Mouse (Mus musculus): ENCODE data around the gene Lrrc1. TPM values are rescaled to one million over a fixed set of nuclear protein-coding genes. Genes with fewer than 3 reads are reported as not detected.
A peak's percentile ranks its signal among the peaks of the same experiment; 100 is the strongest.

The Lrrc1 gene
- polyA plus RNA-seq, 1 experiment from 2014 or later, result 15.7 TPM

- H3K9me3 ChIP-seq, result no peaks in the 10 kb centered on the region
- 83% methylated on average over 8 of the region's 8 CpGs for WGBS
- H3K4me2 ChIP-seq, result no peak overlapping the region
- no peaks in the 10 kb centered on the region for H3K36me3 ChIP-seq
- H3K9ac ChIP-seq, result no peak overlapping the region
- H3K27me3 ChIP-seq, result no peaks in the 10 kb centered on the region
- no peak for ATAC-seq (ENCODE audit: insufficient number of reproducible peaks, insufficient read depth, low FRiP score, low TSS enrichment, low read depth)
- no peak overlapping the region for H3K27ac ChIP-seq
- no peak overlapping the region for H3K4me3 ChIP-seq
- peaks cover 6% of the 10 kb centered on the region; the same call in 1 of the 2 replicates for H3K4me1 ChIP-seq
Observed at GRCm38 (mm10) chr9:77388956-77389355, 155.7 kb downstream of the Lrrc1 start.

- H3K36me3 ChIP-seq, result no peaks in the 10 kb centered on the region
- WGBS, result 18% methylated on average over 1 of the region's 1 CpGs
- peaks cover 10% of the 10 kb centered on the region for H3K4me1 ChIP-seq
- H3K4me2 ChIP-seq, result no peak overlapping the region
- H3K4me3 ChIP-seq, result no peak overlapping the region
- ATAC-seq (ENCODE audit: insufficient number of reproducible peaks, insufficient read depth, low FRiP score, low TSS enrichment, low read depth), result no peak
- no peaks in the 10 kb centered on the region for H3K27me3 ChIP-seq
- H3K9ac ChIP-seq, result no peak overlapping the region
- no peaks in the 10 kb centered on the region for H3K9me3 ChIP-seq
- no peak overlapping the region for H3K27ac ChIP-seq
Observed at GRCm38 (mm10) chr9:77386751-77387150, 157.9 kb downstream of the Lrrc1 start.

- 75% methylated on average over 12 of the region's 12 CpGs for WGBS
- Histone ChIP-seq H3K4me1 (peaks cover 10% of the 10 kb centered on the region), H3K9me3 (no peaks in the 10 kb centered on the region), H3K4me2 (no peak overlapping the region), H3K36me3 (no peaks in the 10 kb centered on the region), H3K27me3 (no peaks in the 10 kb centered on the region), H3K27ac (no peak overlapping the region), H3K4me3 (no peak overlapping the region), H3K9ac (no peak overlapping the region)
- no peak for ATAC-seq (ENCODE audit: insufficient number of reproducible peaks, insufficient read depth, low FRiP score, low TSS enrichment, low read depth)
Observed at GRCm38 (mm10) chr9:77385611-77386010, 159.1 kb downstream of the Lrrc1 start.

- H3K4me1 ChIP-seq, result peaks cover 10% of the 10 kb centered on the region
- no peak for ATAC-seq (ENCODE audit: insufficient number of reproducible peaks, insufficient read depth, low FRiP score, low TSS enrichment, low read depth)
- H3K36me3 ChIP-seq, result no peaks in the 10 kb centered on the region
- H3K9ac ChIP-seq, result no peak overlapping the region
- WGBS, result 87% methylated on average over 9 of the region's 9 CpGs
- no peak overlapping the region for H3K4me3 ChIP-seq
- no peaks in the 10 kb centered on the region for H3K9me3 ChIP-seq
- H3K4me2 ChIP-seq, result no peak overlapping the region
- no peak overlapping the region for H3K27ac ChIP-seq
- H3K27me3 ChIP-seq, result no peaks in the 10 kb centered on the region
Observed at GRCm38 (mm10) chr9:77384651-77385050, 160.0 kb downstream of the Lrrc1 start.

- WGBS, result 62% methylated on average over 4 of the region's 4 CpGs
- H3K36me3 ChIP-seq, result no peaks in the 10 kb centered on the region
Observed at GRCm38 (mm10) chr9:77383951-77384350, 160.7 kb downstream of the Lrrc1 start.

GRCm38 (mm10) chr9:77382514-77382913, 162.2 kb downstream of the Lrrc1 start:
- 0 out of 2 replicates have a peak overlapping the region, but pooled peaks have one; percentile 16 for H3K9ac ChIP-seq
- no peaks in the 10 kb centered on the region for H3K9me3 ChIP-seq
- no peaks in the 10 kb centered on the region for H3K27me3 ChIP-seq
- H3K4me1 ChIP-seq, result peaks cover 10% of the 10 kb centered on the region
- no peak overlapping the region for H3K4me2 ChIP-seq
- no peak overlapping the region for H3K27ac ChIP-seq
- no peaks in the 10 kb centered on the region for H3K36me3 ChIP-seq
- ATAC-seq (ENCODE audit: insufficient number of reproducible peaks, insufficient read depth, low FRiP score, low TSS enrichment, low read depth), result no peak
- H3K4me3 ChIP-seq, result no peak overlapping the region
- 51% methylated on average over 3 of the region's 3 CpGs for WGBS

More at GRCm38 (mm10) chr9:77383951-77384350, 160.7 kb downstream of the Lrrc1 start:
- Histone ChIP-seq H3K4me1 (peaks cover 10% of the 10 kb centered on the region), H3K9ac (no peak overlapping the region), H3K4me2 (no peak overlapping the region), H3K9me3 (no peaks in the 10 kb centered on the region), H3K27ac (no peak overlapping the region), H3K4me3 (no peak overlapping the region), H3K27me3 (no peaks in the 10 kb centered on the region)
- no peak for ATAC-seq (ENCODE audit: insufficient number of reproducible peaks, insufficient read depth, low FRiP score, low TSS enrichment, low read depth)

- Histone ChIP-seq H3K9me3 (no peaks in the 10 kb centered on the region), H3K4me1 (peaks cover 10% of the 10 kb centered on the region), H3K27me3 (no peaks in the 10 kb centered on the region), H3K4me3 (no peak overlapping the region), H3K36me3 (no peaks in the 10 kb centered on the region), H3K27ac (no peak overlapping the region), H3K9ac (no peak overlapping the region), H3K4me2 (no peak overlapping the region)
- ATAC-seq (ENCODE audit: insufficient number of reproducible peaks, insufficient read depth, low FRiP score, low TSS enrichment, low read depth), result no peak
- 10% methylated on average over 5 of the region's 5 CpGs for WGBS
Observed at GRCm38 (mm10) chr9:77381565-77381964, 163.1 kb downstream of the Lrrc1 start.

Small RNA genes lying within 50 kb of the gene (microRNA-seq; reads per million reads assigned to microRNA genes)
- gene Gm25250, result not detected

Other genes with a start within 250 kb of the Lrrc1 start
- gene Mlip, start 191.9 kb downstream of the Lrrc1 start, polyA plus RNA-seq (2015; fragmentation: Nextera tagmentation; extraction: Ambion mirVana), result 1.1 and 1.6 TPM in 2 replicates
- 1.5 and 1.7 TPM in 2 replicates for gene Klhl31, start 91.6 kb upstream of the Lrrc1 start, polyA plus RNA-seq (2015; fragmentation: Nextera tagmentation; extraction: Ambion mirVana)
- gene Gclc, start 209.7 kb upstream of the Lrrc1 start, polyA plus RNA-seq (2015; fragmentation: Nextera tagmentation; extraction: Ambion mirVana), result 13.5 and 14.7 TPM in 2 replicates